Mouse (Mus musculus) erythroblast, embryonic 14.5 days (primary cell): ENCODE data around the gene Zfp366.

Source experiments
- GATA1 ChIP-seq: IDR thresholded peaks from 2 replicates; pipeline ENCODE4 v1.6.1; 2012; ENCODE audit warnings: low read length, inconsistent platforms, mixed read lengths
- TAL1 ChIP-seq: IDR thresholded peaks from 3 replicates; pipeline ENCODE4 v1.6.1; 2012; ENCODE audit warnings: low read length, inconsistent platforms, mixed read lengths

DNA sequence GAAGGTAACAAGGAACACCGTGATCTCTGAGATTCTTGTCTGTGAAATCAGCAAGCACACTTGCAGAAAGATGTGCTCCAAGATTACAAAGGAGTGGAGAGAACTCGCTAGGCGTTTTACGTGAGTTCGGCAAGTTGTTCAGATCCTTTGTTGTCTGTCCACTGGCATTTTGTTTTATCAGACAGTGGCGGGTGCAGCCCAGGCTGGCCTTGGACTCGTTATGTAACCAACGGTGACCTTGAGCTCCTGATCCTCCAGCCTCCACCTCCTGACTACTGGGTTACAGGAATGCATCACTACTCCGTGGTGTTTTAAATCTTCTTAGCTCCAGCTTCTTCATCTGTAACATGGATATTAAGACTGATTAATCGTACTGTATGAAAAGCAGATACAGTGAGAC, 94.7 kb downstream of the Zfp366 start:
- TF ChIP-seq GATA1: no peak
- TF ChIP-seq TAL1: no peak
